Mouse (Mus musculus): ENCODE results near the gene Olfr646. TPM values are rescaled to one million over a fixed set of nuclear protein-coding genes. Genes with fewer than 3 reads are reported as not detected.

Gene Olfr646
- 0.96 TPM for polyA plus RNA-seq (2017; shearing (Covaris generic))

DNA sequence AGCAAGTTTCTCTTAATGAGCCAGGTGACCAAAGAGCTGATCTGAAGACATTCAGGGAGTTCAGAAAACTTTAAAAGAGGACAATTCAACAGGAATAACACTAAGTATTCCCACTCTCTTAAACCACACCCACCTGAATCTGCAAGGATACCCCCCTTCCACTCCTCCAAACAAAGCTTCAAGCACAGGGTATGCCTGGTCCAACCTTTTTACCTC is at the start of gene Olfr646:
Gene Olfr646, plus strand, starts transcription at position 117 of the 216 bp plus-strand sequence.

DNA sequence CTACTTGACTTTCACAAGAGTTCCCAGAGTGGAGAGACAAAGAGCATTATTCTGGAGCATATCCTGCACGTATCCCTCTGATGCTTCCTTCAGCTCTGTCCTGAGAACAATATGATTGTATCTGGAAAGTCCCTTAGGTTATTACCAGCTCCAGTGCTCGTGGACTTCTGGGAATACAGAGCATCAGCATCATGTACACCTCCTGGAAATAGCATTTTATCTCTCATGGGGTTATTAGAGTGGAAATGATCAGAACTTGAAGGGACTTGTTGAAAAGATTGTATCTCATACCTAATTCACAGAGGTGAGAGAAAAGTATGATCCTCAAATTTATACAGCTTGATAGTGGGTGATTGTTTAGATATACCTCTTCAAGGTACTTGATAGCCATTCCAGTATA is 43.3 kb upstream of the Olfr646 start, which contains the start of gene 4930516K23Rik:
Gene 4930516K23Rik, minus strand, starts transcription at position 101 of the 400 bp plus-strand sequence.

DNA sequence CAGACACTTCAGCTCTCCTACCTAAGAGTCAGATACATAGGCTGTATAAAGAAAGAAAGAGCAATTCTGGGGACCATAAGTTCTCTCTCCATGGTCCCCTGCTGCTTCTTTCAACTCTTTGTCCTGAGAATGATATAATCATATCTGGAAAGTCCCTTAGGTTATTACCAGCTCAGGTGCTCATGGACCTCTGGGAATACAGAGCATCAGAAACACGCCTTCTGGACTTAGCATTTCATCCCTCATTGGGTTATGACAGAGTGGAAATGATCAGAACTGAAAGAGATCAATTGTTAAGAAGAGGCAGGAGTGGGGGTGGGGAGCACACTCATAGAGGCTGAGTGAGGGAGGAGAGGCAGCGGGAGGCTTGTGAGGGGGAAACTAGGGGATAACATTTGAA is 32.9 kb upstream of the Olfr646 start, which contains the start of gene Olfr644:
Gene Olfr644, minus strand, starts transcription at position 101 of the 400 bp plus-strand sequence.

DNA sequence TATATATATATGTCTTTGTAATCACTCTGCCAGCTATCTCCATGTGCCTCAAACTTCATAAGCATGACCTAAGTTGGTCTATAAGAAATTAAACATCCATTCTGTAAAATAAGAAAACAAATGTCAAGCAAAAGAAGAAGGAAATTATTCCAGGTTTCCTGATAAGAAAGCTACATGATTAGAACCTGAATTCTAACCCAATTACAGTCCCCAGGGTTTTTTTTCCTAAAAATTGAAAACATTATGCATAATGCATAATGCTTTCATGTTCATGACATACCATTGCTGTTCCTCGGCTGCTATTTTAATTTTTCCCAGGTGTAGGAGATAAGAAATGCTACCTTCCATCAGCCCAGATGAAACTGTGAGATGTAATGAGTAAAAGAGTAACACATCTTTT is 19.3 kb upstream of the Olfr646 start, which contains the start of gene Olfr645:
Gene Olfr645, minus strand, starts transcription at position 101 of the 400 bp plus-strand sequence.

DNA sequence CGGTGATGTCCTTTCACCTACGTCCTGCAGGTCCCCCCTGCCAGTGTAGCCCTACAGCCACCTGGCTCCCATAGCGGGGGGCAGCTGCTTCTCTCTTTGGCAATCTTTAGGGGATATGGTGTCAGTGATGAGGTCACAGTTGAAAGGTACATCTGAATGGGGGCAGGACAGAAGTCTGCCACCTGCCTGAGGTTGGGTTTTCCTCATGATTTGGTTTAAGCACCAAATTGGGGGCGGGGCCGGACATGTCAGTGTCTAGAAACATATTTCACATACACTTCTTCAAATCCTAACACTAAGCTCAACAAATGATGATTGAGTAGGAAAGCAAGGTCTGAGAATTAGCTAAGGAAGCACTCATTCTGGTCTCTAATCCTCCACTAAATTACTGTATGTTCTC is 25.1 kb downstream of the Olfr646 start, which contains the start of gene Ubqln5:
Gene Ubqln5, minus strand, starts transcription at position 101 of the 400 bp plus-strand sequence.

DNA sequence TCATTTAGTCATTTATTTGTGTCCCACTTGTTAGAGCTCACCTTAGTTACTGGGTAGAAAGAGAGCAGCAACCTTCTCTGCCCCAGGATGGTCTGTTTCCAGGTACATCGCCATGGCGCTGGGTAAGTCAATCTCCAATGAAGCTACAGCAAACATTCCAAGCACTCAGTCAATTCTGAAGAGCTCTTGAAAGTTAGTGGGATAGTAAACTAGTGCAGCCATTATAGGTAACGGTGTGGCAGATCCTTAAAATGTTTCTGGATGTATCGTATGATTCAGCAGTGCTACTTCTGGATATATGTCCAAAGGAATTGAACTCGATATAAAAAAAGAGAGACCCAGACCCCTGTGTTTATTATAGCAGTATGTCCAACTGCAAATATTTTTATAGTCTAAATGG is 32.6 kb downstream of the Olfr646 start, which contains the start of gene Olfr643:
Gene Olfr643, minus strand, starts transcription at position 101 of the 400 bp plus-strand sequence.

DNA sequence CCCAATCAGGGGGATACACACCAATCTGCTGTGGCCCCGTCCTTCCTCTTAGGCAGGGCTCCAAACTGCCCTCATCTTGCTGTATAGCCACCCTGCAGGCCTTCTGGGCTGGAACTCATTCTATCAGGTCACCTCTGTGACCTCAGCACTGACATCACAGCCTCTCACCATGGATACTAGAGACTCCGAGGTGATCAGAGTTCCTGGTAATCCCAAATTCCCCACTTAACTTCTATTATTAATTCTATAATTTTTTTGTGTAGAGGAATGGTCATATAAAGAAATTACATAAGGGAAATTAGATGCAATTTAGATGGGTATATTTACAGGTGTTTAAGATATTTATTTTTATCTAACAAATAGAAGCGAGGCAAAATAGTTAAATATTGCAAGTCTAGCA is 38.5 kb downstream of the Olfr646 start, which contains the start of gene Ubqln3:
Gene Ubqln3, minus strand, starts transcription at position 101 of the 400 bp plus-strand sequence.

DNA sequence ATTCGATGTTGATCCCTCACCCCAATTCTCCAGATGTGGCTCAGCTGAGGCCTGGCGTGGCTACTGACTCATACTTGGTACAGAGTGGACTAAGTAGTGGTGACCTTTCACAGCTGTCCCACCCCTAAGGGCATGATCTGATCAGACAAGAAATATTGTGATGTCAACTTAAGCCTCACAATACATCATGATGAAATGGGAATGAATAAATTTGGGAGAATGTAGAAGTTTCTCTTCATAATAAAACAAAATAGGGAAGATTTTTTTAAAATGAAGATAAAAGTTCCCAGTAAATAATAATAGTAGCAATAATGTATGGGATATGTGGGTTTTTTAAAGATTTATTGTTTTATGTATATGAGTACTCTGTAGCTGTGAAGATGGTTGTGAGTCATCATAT is 45.8 kb downstream of the Olfr646 start, which contains the start of gene Ubqlnl:
Gene Ubqlnl, minus strand, starts transcription at position 101 of the 400 bp plus-strand sequence.

Other genes with a start within 250 kb of the Olfr646 start
- gene Olfr66, start 218.6 kb upstream of the Olfr646 start, polyA plus RNA-seq (2017; shearing (Covaris generic)), result not detected
- gene Olfr64, start 210.4 kb upstream of the Olfr646 start, polyA plus RNA-seq (2017; shearing (Covaris generic)), result not detected
- not detected for gene Olfr65, start 201.4 kb upstream of the Olfr646 start, polyA plus RNA-seq (2017; shearing (Covaris generic))
- gene Olfr631, start 176.0 kb upstream of the Olfr646 start, polyA plus RNA-seq (2017; shearing (Covaris generic)), result not detected
- 0.43 TPM for gene Olfr632, start 170.5 kb upstream of the Olfr646 start, polyA plus RNA-seq (2017; shearing (Covaris generic))
- gene Olfr633, start 160.4 kb upstream of the Olfr646 start, polyA plus RNA-seq (2017; shearing (Covaris generic)), result not detected
- gene Olfr635, start 133.7 kb upstream of the Olfr646 start, polyA plus RNA-seq (2017; shearing (Covaris generic)), result 0.09 TPM
- gene Olfr638, start 106.1 kb upstream of the Olfr646 start, polyA plus RNA-seq (2017; shearing (Covaris generic)), result not detected
- not detected for gene Olfr639, start 87.6 kb upstream of the Olfr646 start, polyA plus RNA-seq (2017; shearing (Covaris generic))
- gene Olfr640, start 79.3 kb upstream of the Olfr646 start, polyA plus RNA-seq (2017; shearing (Covaris generic)), result not detected
- gene Olfr641, start 69.4 kb upstream of the Olfr646 start, polyA plus RNA-seq (2017; shearing (Covaris generic)), result not detected
- gene Olfr642, start 52.2 kb upstream of the Olfr646 start, polyA plus RNA-seq (2017; shearing (Covaris generic)), result not detected
- gene 4930516K23Rik, start 43.4 kb upstream of the Olfr646 start, polyA plus RNA-seq (2017; shearing (Covaris generic)), result 0.72 TPM
- not detected for gene Olfr644, start 33.0 kb upstream of the Olfr646 start, polyA plus RNA-seq (2017; shearing (Covaris generic))
- not detected for gene Olfr645, start 19.4 kb upstream of the Olfr646 start, polyA plus RNA-seq (2017; shearing (Covaris generic))
- not detected for gene Ubqln5, start 25.0 kb downstream of the Olfr646 start, polyA plus RNA-seq (2017; shearing (Covaris generic))
- gene Olfr643, start 32.5 kb downstream of the Olfr646 start, polyA plus RNA-seq (2017; shearing (Covaris generic)), result not detected
- not detected for gene Ubqln3, start 38.4 kb downstream of the Olfr646 start, polyA plus RNA-seq (2017; shearing (Covaris generic))
- not detected for gene Ubqlnl, start 45.7 kb downstream of the Olfr646 start, polyA plus RNA-seq (2017; shearing (Covaris generic))
- gene Olfm5, start 60.0 kb downstream of the Olfr646 start, polyA plus RNA-seq (2017; shearing (Covaris generic)), result not detected
- not detected for gene Olfr648, start 78.5 kb downstream of the Olfr646 start, polyA plus RNA-seq (2017; shearing (Covaris generic))
- gene Olfr649, start 91.1 kb downstream of the Olfr646 start, polyA plus RNA-seq (2017; shearing (Covaris generic)), result not detected
- 2.3 TPM for gene Trim6, start 113.9 kb downstream of the Olfr646 start, polyA plus RNA-seq (2017; shearing (Covaris generic))
- 33.2 TPM for gene Trim34a, start 139.6 kb downstream of the Olfr646 start, polyA plus RNA-seq (2017; shearing (Covaris generic))
- 20.3 TPM for gene Trim5, start 183.2 kb downstream of the Olfr646 start, polyA plus RNA-seq (2017; shearing (Covaris generic))
- gene Trim12a, start 210.6 kb downstream of the Olfr646 start, polyA plus RNA-seq (2017; shearing (Covaris generic)), result 118 TPM
- 0.68 TPM for gene Trim34b, start 224.6 kb downstream of the Olfr646 start, polyA plus RNA-seq (2017; shearing (Covaris generic))
- 10.2 TPM for gene Trim12c, start 248.5 kb downstream of the Olfr646 start, polyA plus RNA-seq (2017; shearing (Covaris generic))